Mouse (Mus musculus) G1E (cell line): ENCODE data around the gene Nt5c3.

Experiments used
- CTCF ChIP-seq: IDR thresholded peaks from 2 replicates; pipeline ENCODE4 v1.5.1; 2012; ENCODE audit warnings: low read depth, low read length, inconsistent platforms, mixed read lengths
- GATA1 ChIP-seq: IDR thresholded peaks from 2 replicates; pipeline ENCODE4 v1.6.1; 2012; ENCODE audit warnings: borderline replicate concordance, low read length, inconsistent platforms, mixed read lengths
- GATA2 ChIP-seq: IDR thresholded peaks from 2 replicates; pipeline ENCODE4 v1.6.1; 2012; ENCODE audit warnings: low read depth, low read length, inconsistent platforms, borderline replicate concordance

GRCm38 (mm10) chr6:56837166-56837565 lies 86.6 kb downstream of the Nt5c3 start:
- no peak for TF ChIP-seq GATA1
- TF ChIP-seq CTCF: no peak
- no peak for TF ChIP-seq GATA2
